9 mouse cellular contexts compared by ENCODE assay signal in genomic region chr9:85325201-85325868, GRCm38 (mm10). TPM values are rescaled to one million over a fixed set of nuclear protein-coding genes. Genes with fewer than 3 reads are reported as not detected.
DNase-seq lines count a peak whose midpoint lies in the region; ATAC-seq lines count a peak whose summit lies in the region.
"Had no signal": no experiment of that assay in that cellular context is flagged by ENCODE, and none has a peak within 500 bp of the region (broad histone marks: within the 10 kb centered on the region; RNA-seq: fewer than 3 reads in every experiment).

No protein-coding gene starts in this region.

- H3K9me3 ChIP-seq in hindbrain, embryonic 10.5 days = no peaks in the 10 kb centered on the region

- H3K27me3 ChIP-seq in hindbrain, embryonic 10.5 days (ENCODE audit: insufficient read depth, poor library complexity, severe bottlenecking) = peaks cover 31% of the 10 kb centered on the region

- peak; percentile 26 for ATAC-seq in megakaryocyte progenitor cell, adult 5-6 weeks (replicated peaks; ENCODE audit: poor library complexity)
- ATAC-seq in frontal cortex, adult (ENCODE audit: low TSS enrichment) = no peak

- WGBS in hindbrain, embryonic 10.5 days = 53% methylated on average over 17 of the region's 17 CpGs

- H3K27ac ChIP-seq in hindbrain, embryonic 10.5 days = no peak overlapping the region

- peak; percentile 9 to 15 for DNase-seq in adrenal gland, postnatal 36 days
- no peak for DNase-seq in adrenal gland, postnatal 4 days (ENCODE audit: low spot score in 2 of 2)
- peak; percentile 44 for DNase-seq in embryo, embryonic 10.5 days (ENCODE audit: low spot score)
- DNase-seq in hindbrain, embryonic 10.5 days (ENCODE audit: low spot score) = no peak
- no peak for DNase-seq in right cerebral cortex, postnatal 36 days (ENCODE audit: low spot score in 2 of 2)
- no peak for DNase-seq in cerebellum, postnatal 25 days

- H3K4me3 ChIP-seq in hindbrain, embryonic 10.5 days = peak overlapping the region; percentile 76

- H3K4me1 ChIP-seq in hindbrain, embryonic 10.5 days (replicated peaks) = peaks cover 17% of the 10 kb centered on the region

- no peaks in the 10 kb centered on the region for H3K36me3 ChIP-seq in hindbrain, embryonic 10.5 days

RNA-seq across cellular contexts. Expression of gene Tent5a, which starts 1.8 kb away (rescaled TPM):
- total RNA-seq in adrenal gland, postnatal 36 days (2021) = 10 to 100 TPM; 17.0 to 22.1 TPM
- 10 to 100 TPM; 12.4 to 15.1 TPM for total RNA-seq in adrenal gland, postnatal 4 days (2021)
- 1.9 and 2.3 TPM in 2 replicates for polyA plus RNA-seq in hindbrain, embryonic 10.5 days (2016; fragmentation: Nextera tagmentation; extraction: Ambion mirVana)
- total RNA-seq in megakaryocyte progenitor cell, adult 5-6 weeks (2015) = 63.7 and 69.3 TPM in 2 replicates
- total RNA-seq in megakaryocyte progenitor cell, adult 5-6 weeks (2017) = 41.2 and 44.4 TPM in 2 replicates

RNA-seq across cellular contexts. Expression of gene Gm11114, which starts 12.8 kb away (rescaled TPM):
- total RNA-seq in adrenal gland, postnatal 36 days (2021) = not detected
- not detected for total RNA-seq in adrenal gland, postnatal 4 days (2021)
- not detected in 2 replicates for polyA plus RNA-seq in hindbrain, embryonic 10.5 days (2016; fragmentation: Nextera tagmentation; extraction: Ambion mirVana)
- total RNA-seq in megakaryocyte progenitor cell, adult 5-6 weeks (2015) = not detected in 2 replicates
- total RNA-seq in megakaryocyte progenitor cell, adult 5-6 weeks (2017) = not detected in 2 replicates
- polyA plus RNA-seq: C2C12 had no signal

Comparison
In these comparisons a context has a peak if more than half of its experiments do, and no peak if none do; other contexts are left out.
1. DNase-seq: peak in adrenal gland, postnatal 36 days (2 of 2) and embryo, embryonic 10.5 days (single experiment); none in adrenal gland, postnatal 4 days (0 of 2), hindbrain, embryonic 10.5 days (single experiment), right cerebral cortex, postnatal 36 days (0 of 2) and cerebellum, postnatal 25 days (0 of 2).